Mouse (Mus musculus): ENCODE measurements around the gene Rtkn2. TPM values are rescaled to one million over a fixed set of nuclear protein-coding genes. Genes with fewer than 3 reads are reported as not detected.

Gene Rtkn2
- total RNA-seq, 2 experiments from 2014 or later = 5.5 to 5.9 TPM

GRCm38 (mm10) chr10:68030027-68030426 lies 50.7 kb downstream of the Rtkn2 start:
- intact Hi-C loops (cut with DNase I) = no loop called here
- DNase-seq (ENCODE audit: low spot score in 2 of 2) = no peak

- intact Hi-C loops (cut with DNase I) = no loop called here
- DNase-seq (ENCODE audit: low spot score in 2 of 2) = no peak
Observed at GRCm38 (mm10) chr10:68035707-68036367, 56.5 kb downstream of the Rtkn2 start.

- intact Hi-C loops (cut with DNase I) = no loop called here
- DNase-seq (ENCODE audit: low spot score in 2 of 2) = no peak
Observed at GRCm38 (mm10) chr10:68036368-68036980, 57.1 kb downstream of the Rtkn2 start.

GRCm38 (mm10) chr10:68038997-68039624 lies 59.7 kb downstream of the Rtkn2 start:
- intact Hi-C loops (cut with DNase I) = no loop called here
- DNase-seq (ENCODE audit: low spot score in 2 of 2) = no peak

GRCm38 (mm10) chr10:68039641-68040205 lies 60.4 kb downstream of the Rtkn2 start:
- intact Hi-C loops (cut with DNase I) = no loop called here
- peak in 1 of 2 experiments; percentile 7 for DNase-seq (ENCODE audit: low spot score in 2 of 2)

- intact Hi-C loops (cut with DNase I) = no loop called here
Observed at GRCm38 (mm10) chr10:68040394-68040793, 61.0 kb downstream of the Rtkn2 start.

GRCm38 (mm10) chr10:68043973-68044372 lies 64.6 kb downstream of the Rtkn2 start:
- intact Hi-C loops (cut with DNase I) = no loop called here
- no peak for DNase-seq (ENCODE audit: low spot score in 2 of 2)

More at GRCm38 (mm10) chr10:68040394-68040793, 61.0 kb downstream of the Rtkn2 start:
- no peak for DNase-seq (ENCODE audit: low spot score in 2 of 2)

GRCm38 (mm10) chr10:68044864-68045263 lies 65.5 kb downstream of the Rtkn2 start:
- no peak for DNase-seq (ENCODE audit: low spot score in 2 of 2)
- intact Hi-C loops (cut with DNase I) = no loop called here

- no peak for DNase-seq (ENCODE audit: low spot score in 2 of 2)
- intact Hi-C loops (cut with DNase I) = no loop called here
Observed at GRCm38 (mm10) chr10:68048641-68049305, 69.4 kb downstream of the Rtkn2 start.

GRCm38 (mm10) chr10:68050882-68051281 lies 71.5 kb downstream of the Rtkn2 start:
- intact Hi-C loops (cut with DNase I) = no loop called here
- DNase-seq (ENCODE audit: low spot score in 2 of 2) = no peak

- no peak for DNase-seq (ENCODE audit: low spot score in 2 of 2)
- intact Hi-C loops (cut with DNase I) = no loop called here
Observed at GRCm38 (mm10) chr10:68051316-68051933, 72.1 kb downstream of the Rtkn2 start.

- intact Hi-C loops (cut with DNase I) = no loop called here
- DNase-seq (ENCODE audit: low spot score in 2 of 2) = no peak
Observed at GRCm38 (mm10) chr10:68052307-68052706, 72.9 kb downstream of the Rtkn2 start.

GRCm38 (mm10) chr10:68054131-68054530 lies 74.8 kb downstream of the Rtkn2 start:
- intact Hi-C loops (cut with DNase I) = no loop called here
- no peak for DNase-seq (ENCODE audit: low spot score in 2 of 2)

GRCm38 (mm10) chr10:68054706-68055105 lies 75.3 kb downstream of the Rtkn2 start:
- intact Hi-C loops (cut with DNase I) = no loop called here
- no peak for DNase-seq (ENCODE audit: low spot score in 2 of 2)

GRCm38 (mm10) chr10:68057841-68058240 lies 78.5 kb downstream of the Rtkn2 start:
- intact Hi-C loops (cut with DNase I) = no loop called here

GRCm38 (mm10) chr10:68058378-68058777 lies 79.0 kb downstream of the Rtkn2 start:
- DNase-seq (ENCODE audit: low spot score in 2 of 2) = no peak
- intact Hi-C loops (cut with DNase I) = no loop called here

More at GRCm38 (mm10) chr10:68057841-68058240, 78.5 kb downstream of the Rtkn2 start:
- DNase-seq (ENCODE audit: low spot score in 2 of 2) = no peak

- intact Hi-C loops (cut with DNase I) = no loop called here
- no peak for DNase-seq (ENCODE audit: low spot score in 2 of 2)
Observed at GRCm38 (mm10) chr10:68060590-68061248, 81.3 kb downstream of the Rtkn2 start.

GRCm38 (mm10) chr10:68061249-68061615 lies 81.9 kb downstream of the Rtkn2 start:
- intact Hi-C loops (cut with DNase I) = no loop called here
- no peak for DNase-seq (ENCODE audit: low spot score in 2 of 2)
